Mouse (Mus musculus) layer of hippocampus, adult 9-11 months (tissue): ENCODE results near the gene Lmntd2.
A peak's percentile ranks its signal among the peaks of the same experiment; 100 is the strongest.

Source experiments
- DNase-seq: peaks from one replicate; pipeline ENCODE4 v3.0.0; 2022

Lmntd2 gene

DNA sequence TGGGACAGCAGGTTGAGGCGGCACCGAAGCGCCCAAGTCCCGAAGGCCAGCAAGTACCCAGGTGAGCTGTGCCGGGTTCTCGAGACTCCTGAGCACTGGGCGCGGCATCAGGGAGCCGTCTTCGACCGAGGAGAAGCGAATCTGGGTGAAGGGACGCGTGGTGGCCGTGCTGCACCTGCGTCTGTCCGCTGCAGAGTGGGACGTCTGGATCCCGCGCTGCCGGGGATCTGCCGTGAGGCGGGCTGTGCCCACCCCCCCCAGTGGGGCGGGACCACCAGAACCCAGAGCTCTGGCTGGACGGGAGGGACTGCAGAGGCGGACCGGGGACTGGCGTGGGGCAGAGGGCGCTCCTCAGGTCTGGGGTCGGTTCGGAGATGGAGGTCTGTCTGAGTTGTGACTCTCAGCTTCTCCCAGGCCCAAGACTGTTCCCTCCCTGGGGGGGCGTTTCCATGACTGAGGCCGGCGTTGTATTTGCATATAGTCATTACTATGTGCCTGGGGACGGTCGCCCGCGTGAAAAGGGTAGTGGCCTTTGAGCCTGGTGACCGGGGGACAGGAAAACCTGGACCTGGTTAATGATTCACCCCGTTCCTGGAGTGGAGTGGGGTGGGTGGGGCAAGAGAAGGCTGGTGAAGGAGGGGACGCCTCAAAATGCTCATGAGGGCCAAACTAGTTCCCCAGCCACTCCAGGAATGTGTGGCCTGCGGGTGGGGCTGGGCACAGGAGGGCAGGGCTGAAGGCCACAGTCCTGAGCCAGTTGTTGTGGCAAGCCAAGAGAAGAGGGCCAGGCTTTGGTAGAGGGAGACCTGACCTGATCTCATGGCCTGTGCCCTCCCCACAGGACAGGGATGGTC, 2.2 kb upstream of the Lmntd2 start:
- DNase-seq: no peak

DNA sequence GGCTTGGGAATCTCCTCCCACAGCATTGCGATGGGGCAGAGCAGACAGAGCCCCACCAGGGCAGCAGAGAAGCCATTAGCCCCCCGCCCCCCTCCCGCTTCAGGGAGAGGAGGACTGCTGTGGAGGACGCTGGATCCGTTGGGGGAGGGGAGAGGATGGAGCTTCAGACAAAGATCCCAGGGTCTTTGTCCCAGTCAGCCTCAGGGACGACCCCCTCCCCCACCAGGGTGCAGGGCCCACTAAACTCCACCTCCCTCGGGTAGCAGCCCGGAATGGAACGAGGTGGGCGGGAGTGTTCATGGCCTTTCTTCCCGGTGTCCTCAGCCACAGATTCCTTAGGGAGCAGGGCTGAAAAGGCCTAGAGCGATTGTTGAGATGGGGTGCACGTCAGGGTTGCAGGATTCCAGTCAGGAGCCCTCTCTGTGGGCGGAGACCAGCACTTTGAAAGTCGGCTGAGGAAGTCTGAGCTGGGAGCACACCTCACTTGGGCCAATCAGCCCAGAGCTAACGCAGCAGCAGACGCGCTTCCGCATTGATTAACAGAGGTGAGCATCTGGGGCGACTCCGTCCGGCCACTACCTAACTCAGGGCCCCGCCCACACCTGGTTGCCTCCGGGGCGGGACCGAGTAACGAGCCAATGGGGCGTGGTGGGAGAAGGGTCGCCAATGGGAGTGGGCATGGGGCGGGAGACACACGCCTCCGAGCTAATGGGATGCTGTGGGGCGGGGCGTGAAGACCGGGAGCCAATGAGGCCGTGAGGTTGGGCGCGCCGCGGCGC, 1.4 kb upstream of the Lmntd2 start, which contains the start of gene Rassf7:
Gene Rassf7, plus strand, starts transcription at position 760 of the 779 bp plus-strand sequence.
- peak; percentile 90 for DNase-seq

DNA sequence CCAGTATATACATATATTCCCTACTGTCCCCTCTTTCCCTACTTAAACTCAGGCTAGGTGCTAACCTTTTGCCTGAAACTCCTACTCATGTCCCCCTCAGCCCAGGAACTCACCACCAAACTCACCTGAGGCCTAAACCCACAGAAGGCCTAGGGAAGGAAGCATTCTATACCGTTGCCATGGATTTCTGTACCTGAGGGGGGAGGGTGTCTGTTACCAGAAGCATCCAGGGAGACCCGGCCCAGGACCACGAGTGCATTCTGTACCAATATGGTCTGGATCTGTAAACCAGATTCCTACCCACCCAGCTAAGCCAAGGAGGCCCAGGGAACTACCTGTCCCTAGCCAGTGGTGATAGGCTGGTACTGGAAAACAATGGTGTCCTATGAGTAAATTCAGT, 430 bp upstream of the Lmntd2 start:
- DNase-seq: no peak

DNA sequence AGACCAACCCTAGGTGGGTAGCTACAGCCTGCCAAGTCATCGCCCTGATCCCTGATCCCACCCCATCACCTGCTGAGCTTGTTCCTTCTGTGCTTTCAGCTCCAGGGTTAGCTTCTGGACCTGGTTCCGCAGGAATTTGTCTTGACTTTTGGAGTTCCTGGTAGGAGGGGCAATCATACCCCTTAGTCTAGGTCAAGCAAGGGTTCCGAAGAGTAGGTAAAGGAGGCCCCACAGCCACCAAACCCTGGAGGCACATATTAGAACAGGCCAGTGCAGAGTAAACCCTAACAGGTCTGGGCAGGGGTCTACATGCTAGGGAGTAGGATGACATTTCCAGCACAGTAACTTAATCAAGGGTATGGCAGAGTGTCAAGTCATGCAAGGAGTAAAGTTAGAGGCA, 747 bp downstream of the Lmntd2 start:
- no peak for DNase-seq

DNA sequence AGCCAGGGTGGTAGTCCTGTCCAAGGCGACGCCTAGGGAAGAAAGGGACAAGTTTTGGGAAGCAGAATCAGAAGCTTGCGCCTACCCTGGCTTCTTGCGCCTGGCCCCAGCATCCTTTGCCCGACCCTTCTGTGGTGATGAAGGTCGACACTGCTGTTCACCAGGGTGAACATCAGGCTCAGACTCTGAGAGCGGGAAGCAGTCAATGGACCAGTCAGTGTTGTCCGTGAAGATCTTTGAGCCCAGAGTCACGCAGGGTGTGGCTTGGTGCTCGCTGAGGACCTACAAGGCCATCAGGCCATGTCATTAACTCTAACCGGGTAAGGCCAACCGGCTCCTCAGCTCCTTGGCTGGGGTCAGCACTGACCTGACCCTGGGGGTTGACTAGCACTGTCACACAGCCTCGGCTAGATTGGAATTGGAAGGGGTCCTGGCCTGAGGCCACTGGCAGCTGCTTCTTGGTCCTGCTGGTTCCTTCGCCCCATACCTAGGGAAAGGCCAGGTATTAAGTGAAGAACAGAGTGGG, 3.2 kb downstream of the Lmntd2 start:
- DNase-seq: no peak

DNA sequence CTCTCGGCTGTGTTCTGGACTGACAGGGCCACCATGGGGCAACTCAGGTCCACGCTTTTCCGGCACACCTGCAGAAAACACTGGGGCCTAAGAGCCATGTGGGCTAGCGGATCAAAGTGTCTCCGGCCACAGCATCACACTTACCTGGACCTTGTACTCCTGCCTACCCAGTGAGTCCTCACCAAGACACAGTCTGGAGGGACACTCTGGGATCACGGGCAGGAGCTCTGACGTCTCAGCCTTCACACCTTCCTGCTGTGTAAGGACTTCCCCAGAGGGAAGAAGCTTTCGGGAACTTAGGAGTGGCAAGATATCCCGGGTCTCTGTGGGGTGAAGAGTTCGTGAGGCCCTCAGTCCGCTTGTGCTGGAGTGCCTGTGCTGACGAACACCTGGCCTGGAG, 3.7 kb downstream of the Lmntd2 start:
- no peak for DNase-seq

DNA sequence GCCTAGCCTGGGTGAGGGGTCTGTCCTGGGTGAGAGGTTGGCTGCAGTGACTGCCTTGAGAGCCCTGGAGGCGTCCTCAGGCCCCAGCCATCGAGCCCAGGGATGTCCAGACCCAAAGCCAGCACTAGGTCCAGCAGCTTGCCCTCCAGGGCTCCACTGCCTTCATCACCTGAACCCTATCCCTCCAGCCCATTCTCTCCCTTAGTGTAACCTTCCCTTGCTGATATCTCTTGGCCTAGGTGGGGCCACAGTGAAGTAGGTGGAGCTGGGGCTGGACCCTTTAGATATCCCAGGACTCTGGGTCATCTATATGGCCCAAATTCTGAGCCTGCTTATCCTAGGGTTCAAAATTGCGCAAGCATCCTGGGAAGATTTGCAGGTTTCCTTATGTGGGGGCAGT, 4.4 kb downstream of the Lmntd2 start:
- no peak for DNase-seq

DNA sequence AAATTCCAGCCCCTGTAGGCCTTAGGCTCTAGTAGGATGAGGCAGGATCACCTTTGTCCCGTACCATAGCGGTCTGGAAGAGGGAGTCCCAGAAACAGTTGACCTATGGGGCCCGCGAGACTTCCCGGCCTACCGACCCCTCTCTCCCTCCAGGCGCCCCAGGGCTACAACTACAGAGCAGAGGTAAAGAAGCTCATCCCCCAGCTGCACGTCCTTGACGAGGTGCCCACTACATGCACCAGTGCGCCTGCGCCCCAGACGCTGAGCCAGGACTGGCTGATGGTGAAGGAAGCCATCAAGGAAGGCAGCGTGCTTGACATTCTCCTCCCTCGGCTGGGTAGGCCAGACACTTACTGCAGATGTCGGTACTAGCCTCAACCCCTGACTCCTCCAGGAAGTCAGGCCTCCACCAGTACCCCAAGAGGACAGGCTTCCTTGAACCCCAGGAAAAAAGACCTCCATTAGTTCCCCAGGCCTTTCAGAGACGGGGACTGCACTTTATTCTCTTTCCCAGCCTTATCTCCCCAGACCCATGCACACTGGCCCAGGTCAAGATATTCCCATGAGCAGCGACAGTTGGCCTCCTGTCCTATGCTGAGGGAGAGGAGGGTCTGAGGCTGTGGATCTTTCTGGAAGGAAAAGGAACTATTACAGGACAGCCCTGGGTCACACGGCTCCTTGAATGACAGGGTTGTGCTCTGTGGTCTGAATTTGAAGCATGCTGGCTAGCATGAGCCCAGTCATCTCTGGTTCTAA, 7.5 kb downstream of the Lmntd2 start:
- DNase-seq: no peak

DNA sequence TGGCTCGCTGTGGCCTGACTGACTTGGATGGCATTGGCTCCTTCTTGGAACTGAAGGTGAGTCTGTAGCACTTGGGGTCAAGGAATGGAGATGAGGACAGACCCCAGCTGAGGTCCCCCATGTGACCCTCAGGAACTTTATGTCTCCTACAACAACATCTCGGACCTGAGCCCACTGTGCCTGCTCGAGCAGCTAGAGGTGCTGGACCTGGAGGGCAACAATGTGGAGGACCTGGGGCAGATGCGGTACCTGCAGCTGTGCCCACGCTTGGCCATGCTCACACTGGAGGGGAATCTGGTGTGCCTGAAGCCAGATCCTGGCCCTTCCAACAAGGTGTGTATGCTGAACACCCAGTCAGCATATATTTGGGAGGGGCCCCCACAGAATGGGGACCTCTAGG, 8.4 kb downstream of the Lmntd2 start:
- no peak for DNase-seq

DNA sequence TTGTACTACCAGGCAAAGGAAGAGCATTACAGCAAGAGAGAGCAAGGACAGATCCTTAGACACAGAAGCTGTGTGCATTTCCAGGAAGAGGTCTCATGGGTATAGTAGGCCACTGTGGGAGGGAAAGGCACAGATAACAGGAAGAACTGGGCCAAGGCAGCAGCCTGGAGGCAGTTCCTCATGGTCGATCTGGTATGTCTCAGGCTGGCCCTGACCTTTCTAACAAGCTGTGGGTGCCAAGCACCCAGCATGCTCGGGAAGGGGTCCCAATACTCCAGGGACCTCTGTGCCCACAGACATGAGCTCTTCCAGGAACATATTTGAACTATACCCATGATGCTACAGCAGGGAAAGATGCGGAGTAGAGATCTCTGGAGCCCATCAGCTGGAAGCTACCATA, 9.3 kb downstream of the Lmntd2 start:
- DNase-seq: no peak

DNA sequence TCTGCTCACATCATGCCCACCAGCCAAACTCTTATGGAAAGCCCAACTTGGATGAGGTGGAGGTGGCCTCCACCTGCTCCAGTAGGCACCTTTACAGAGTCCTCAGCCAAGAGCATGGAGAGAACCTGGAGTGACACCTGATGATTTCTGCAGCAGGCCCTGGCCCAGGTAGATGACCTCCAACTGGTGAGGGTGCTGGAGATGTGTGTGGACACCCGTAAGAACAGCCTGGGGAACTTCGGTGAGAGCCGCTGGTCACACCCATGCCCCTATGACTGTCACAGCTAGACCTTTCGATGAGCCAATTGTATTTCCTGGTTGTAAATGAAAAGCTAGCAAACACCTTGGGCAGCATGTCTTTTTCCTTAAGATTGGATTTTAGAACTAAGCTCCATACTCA, 15.8 kb downstream of the Lmntd2 start:
- no peak for DNase-seq

DNA sequence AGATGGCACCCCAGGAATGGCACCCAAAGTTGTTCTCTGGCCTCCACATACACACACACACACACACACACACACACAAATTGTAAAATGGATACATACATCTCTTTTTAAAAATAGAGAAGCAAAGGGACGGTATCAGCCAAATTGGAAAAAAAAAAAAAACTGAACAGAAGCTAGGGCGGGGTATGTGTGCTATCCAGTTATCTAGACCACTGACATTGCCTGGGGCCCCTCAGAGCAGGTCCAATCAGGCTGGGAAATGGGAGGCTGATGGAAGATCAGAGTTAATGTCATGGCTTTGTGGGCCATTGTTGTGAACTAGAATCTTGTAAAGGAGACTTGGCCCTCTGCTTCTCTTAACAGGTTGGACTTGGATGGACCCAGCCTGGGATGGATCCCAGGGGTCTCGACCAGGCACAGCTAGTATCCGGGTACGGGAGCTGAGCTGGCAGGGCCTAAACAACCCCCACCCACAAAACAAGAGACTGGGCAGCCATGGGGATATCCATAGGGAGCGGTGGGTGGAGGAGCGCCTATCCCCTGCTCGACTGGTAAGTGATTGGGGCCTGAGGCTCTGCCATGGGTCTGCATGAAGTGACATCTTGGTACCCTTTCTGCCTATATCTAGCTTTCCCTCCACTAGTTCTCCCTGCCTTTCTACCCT, 17.1 kb downstream of the Lmntd2 start:
- DNase-seq: no peak

DNA sequence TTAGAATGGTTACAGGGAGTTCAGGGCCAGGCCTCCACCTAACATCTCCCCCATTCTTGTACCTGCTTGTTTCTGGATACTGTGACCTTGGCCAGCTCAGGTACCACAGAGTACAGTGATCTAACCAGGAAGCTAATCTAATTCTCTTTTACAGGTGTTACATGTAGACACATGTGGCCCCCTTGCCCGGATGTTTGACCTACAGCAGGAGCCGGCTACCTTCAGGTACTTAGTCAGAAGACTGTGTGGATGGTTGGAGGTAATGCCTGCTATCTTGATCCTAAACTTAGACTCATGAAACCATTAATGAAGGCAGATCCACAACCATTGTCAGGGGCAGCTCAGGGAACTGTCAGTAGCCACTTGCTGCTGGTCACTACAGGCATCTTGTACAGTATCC, 18.1 kb downstream of the Lmntd2 start:
- no peak for DNase-seq

DNA sequence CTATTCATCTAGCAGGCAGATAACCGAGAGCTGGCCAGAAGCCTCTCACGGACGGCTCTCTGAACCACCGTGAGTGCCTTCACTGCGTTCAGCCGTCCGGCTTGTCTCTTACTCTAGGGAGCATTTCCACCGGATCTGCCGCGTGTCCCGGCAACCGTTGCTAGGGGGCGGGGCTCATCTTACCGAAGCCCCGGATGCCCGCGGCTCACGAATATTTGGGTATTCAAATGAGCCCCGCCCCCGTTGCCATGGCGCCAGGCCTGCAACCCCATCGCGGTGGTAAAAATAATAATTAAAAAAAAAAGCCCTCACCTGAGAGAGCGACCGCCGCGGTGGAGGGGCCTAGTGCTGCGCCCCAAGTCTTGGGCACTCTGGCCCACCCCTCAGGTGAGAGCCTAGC, 19.1 kb downstream of the Lmntd2 start:
- peak; percentile 89 for DNase-seq

DNA sequence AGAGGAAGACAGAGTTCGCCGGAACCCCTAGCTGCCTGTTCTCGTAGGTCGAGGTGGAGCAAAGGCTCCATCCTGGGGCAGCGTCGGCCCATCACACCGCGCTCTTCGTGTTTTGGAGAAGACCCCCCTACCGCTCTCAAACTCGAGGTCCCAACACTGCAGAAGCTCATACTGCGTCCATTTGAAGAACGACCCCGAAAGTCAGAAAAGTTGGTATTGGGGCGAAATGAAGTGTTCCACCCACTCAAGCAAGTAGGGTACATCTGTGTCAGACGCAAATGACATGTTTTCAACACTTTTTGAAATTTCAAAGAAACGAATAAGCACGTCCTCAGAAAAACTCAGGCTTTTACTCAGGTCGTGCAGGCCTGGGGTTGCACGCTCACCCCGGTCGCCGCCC, 19.5 kb downstream of the Lmntd2 start:
- no peak for DNase-seq

DNA sequence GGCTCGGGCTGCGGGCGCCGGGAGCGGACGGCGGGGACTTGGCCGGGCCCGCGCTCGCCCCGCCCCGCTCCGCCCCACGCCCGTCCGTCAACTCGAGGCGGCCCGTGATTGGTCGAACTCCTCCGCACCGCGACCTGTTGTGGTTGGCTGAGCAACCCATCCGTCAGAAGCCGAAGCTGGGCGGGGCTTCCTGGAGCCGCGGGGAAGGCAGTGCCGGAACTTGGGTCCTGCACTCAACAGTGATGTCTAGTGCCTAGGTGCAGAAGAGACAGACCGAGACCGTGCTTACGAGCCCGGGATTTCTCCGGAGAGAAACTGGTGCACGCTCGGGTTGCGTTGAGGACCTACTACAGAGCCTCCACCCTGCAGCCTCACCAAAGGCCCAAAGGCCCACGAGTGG, 19.9 kb downstream of the Lmntd2 start, which contains the start of the genes Hras and Lrrc56:
Gene Hras, minus strand, starts transcription at position 58 of the 400 bp plus-strand sequence.
Gene Lrrc56, plus strand, starts transcription at position 210 of the 400 bp plus-strand sequence.
- DNase-seq: peak; percentile 97

DNA sequence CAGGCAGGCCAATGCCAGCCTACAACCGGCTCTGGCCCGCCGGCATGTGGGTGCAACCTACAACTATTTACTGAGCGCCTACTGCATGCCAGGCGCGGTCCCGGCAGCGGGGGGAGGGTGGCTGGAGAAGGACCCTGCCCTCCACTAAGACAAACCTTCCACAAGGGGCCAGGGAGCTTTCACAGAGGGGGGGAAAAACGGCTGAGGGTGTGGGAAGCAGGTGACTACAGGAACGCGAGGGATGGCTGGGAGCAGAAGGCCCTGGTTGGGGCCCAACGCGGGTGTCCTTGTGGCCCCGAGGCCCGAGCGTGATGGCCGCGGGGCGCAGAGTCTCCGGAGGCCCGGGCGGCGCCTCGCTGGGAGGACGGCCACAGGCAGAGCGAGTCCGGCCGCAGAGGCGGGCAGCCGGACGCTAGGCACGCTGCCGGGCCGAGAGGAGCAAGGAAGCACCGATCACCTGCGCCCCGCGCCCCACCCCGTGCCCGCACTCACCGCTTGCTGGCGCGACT, 20.5 kb downstream of the Lmntd2 start:
- DNase-seq: no peak

DNA sequence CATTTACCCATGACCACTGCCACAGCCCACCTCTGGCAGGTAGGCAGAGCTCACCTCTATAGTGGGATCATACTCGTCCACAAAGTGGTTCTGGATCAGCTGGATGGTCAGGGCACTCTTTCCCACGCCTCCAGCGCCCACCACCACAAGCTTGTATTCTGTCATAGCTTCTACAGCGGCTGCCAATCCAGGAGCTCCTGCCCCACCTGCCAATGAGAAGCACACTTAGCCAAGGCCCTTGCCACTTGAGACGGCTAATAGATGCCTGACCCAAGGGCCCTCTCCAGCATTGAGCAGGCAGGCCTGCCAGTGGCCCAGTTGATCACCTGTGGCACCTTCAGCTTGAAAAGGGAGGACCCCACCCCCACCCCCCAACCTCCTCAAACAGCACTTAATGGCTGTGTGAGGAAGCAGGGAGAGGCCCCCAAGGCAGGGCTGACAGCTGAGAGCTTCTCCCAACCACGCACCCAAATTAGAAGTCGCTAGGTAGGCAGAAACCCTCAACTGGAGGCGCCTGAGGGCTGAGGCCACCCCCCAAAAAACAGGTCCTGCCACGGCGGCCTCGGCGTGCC, 21.0 kb downstream of the Lmntd2 start:
- peak; percentile 36 for DNase-seq

DNA sequence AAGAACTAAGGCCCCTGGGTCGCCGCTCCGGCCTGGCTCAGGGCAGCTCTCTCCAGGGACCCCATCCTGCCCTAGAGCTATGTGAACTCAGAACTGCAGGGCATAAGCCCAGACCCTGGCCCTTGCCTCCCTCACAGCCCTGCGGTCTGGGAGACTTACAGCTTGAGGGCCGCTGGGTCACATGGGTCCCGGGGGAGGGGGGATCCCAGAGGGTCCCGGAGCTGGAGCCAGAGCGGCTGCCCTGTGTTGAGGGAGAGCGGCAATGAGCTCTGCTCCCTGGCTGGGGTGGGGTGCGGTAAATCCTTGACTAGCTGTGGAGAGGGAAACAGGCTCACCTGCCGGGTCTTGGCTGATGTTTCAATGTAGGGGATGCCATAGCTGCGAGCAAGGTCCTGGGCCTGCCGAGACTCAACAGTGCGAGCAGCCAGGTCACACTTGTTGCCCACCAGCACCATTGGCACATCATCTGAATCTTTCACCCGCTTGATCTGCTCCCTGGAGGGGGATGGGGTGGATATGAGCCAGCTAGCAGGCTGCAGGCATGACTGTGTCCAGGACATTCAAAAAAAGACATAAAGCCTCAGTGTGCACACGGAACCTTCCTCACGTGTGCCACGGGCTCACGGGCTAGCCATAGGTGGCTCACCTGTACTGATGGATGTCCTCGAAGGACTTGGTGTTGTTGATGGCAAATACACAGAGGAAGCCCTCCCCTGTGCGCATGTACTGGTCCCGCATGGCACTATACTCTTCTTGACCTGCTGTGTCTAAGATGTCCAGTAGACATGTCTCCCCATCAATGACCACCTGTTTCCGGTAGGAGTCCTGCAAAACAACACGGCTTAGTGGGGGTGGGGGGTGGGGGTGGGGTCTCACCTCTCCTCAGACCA, 21.8 kb downstream of the Lmntd2 start:
- no peak for DNase-seq

DNA sequence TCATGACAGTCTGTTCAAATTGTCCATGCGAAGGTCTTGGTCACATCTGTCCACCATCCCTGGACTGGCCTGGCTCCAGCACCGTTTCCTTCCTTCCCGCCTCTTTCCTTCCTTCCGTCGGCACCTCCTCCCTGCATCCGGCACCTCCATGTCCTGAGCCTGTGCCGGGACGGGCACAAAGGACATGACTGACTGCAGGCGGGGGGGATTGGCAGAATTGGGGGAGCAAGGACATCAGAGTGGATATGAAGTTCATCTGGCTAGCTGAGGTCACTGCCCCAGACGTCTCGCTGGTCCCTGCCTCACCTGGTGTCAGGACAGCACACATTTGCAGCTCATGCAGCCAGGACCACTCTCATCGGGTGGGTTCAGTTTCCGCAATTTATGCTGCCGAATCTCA, 22.8 kb downstream of the Lmntd2 start:
- DNase-seq: no peak

DNA sequence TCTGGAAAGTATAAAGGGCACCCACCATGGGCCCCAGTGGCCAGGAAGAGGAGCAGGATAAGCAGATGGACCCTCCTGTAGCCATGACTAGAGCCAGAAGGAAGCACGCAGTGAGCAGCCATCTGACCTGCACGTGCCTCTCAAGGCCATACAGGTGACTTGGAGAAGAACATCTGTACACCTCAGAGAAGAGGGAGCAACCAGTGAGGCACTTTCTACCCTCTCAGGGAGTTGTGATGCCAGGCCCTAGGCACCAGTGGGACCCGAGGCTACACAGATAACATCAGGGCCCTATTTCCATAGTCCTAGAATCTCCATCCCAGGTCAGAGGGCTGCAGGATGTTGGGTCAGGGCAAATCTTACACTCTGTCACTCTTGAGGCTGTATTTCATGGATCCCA, 23.7 kb downstream of the Lmntd2 start:
- DNase-seq: no peak
